Mouse (Mus musculus): ENCODE results near the gene Ccdc87. TPM values are rescaled to one million over a fixed set of nuclear protein-coding genes. Genes with fewer than 3 reads are reported as not detected.
"Not testable (repeated sequence)": the region's sequence is repeated elsewhere in the genome, so short reads cannot be mapped to it uniquely, and the experiment has no call there.

The Ccdc87 gene
- polyA plus RNA-seq, 1 experiment from 2014 or later = 0.33 TPM

- Histone ChIP-seq H3K4me3 (no peak overlapping the region), H3K27ac (no peak overlapping the region), H3K27me3 (ENCODE audit: insufficient read depth, poor library complexity, severe bottlenecking) (peaks cover 17% of the 10 kb centered on the region), H3K9me3 (no peaks in the 10 kb centered on the region), H3K36me3 (no peaks in the 10 kb centered on the region), H3K4me1 (replicated peaks) (0 out of 2 replicates have a peak, but pooled peaks cover 3% of the 10 kb centered on the region)
- no peak for DNase-seq (ENCODE audit: low spot score)
- WGBS = 77% methylated on average over 2 of the region's 2 CpGs
Observed at GRCm38 (mm10) chr19:4845846-4846245, 6.7 kb downstream of the Ccdc87 start.

GRCm38 (mm10) chr19:4847490-4847889, 8.3 kb downstream of the Ccdc87 start:
- 40% methylated on average over 7 of the region's 7 CpGs for WGBS
- Histone ChIP-seq H3K27me3 (ENCODE audit: insufficient read depth, poor library complexity, severe bottlenecking) (peaks cover under 1% of the 10 kb centered on the region; the same call in 1 of the 2 replicates), H3K4me3 (no peak overlapping the region), H3K9me3 (no peaks in the 10 kb centered on the region), H3K36me3 (no peaks in the 10 kb centered on the region), H3K27ac (no peak overlapping the region), H3K4me1 (replicated peaks) (0 out of 2 replicates have a peak, but pooled peaks cover 3% of the 10 kb centered on the region)
- DNase-seq (ENCODE audit: low spot score) = no peak

GRCm38 (mm10) chr19:4849800-4850199, 10.6 kb downstream of the Ccdc87 start:
- 53% methylated on average over 4 of the region's 4 CpGs for WGBS
- H3K27ac ChIP-seq = no peak overlapping the region

DNA sequence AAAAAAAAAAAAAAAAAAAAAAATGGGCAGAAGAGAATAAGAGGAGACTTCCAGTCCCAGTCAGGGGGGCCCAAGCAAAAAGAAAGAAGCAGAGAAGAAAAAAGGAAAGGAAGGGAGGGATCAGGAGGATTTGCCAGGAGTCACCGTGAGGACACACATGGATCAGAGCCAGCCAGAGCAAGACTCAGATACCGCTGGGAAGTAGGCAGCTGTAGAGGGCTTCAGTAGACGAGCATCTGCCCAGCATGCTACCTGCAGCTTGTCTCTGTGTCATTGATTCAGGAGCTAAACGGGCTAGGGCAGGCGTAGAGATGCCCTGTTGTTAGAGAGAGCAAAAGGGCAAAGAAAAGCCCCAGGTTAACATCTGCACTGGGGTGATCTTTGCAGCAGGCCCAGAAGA, 11.1 kb downstream of the Ccdc87 start:
- WGBS = 48% methylated on average over 5 of the region's 5 CpGs
- Histone ChIP-seq H3K27ac (no peak overlapping the region), H3K9me3 (no peaks in the 10 kb centered on the region), H3K4me3 (no peak overlapping the region), H3K27me3 (ENCODE audit: insufficient read depth, poor library complexity, severe bottlenecking) (no peaks in the 10 kb centered on the region; the same call in 1 of the 2 replicates), H3K4me1 (replicated peaks) (peaks cover 13% of the 10 kb centered on the region), H3K36me3 (no peaks in the 10 kb centered on the region)
- no peak for DNase-seq (ENCODE audit: low spot score)

More at GRCm38 (mm10) chr19:4849800-4850199, 10.6 kb downstream of the Ccdc87 start:
- Histone ChIP-seq H3K4me3 (no peak overlapping the region), H3K27me3 (ENCODE audit: insufficient read depth, poor library complexity, severe bottlenecking) (no peaks in the 10 kb centered on the region; the same call in 1 of the 2 replicates), H3K4me1 (replicated peaks) (peaks cover 9% of the 10 kb centered on the region), H3K9me3 (no peaks in the 10 kb centered on the region), H3K36me3 (no peaks in the 10 kb centered on the region)
- no peak for DNase-seq (ENCODE audit: low spot score)

DNA sequence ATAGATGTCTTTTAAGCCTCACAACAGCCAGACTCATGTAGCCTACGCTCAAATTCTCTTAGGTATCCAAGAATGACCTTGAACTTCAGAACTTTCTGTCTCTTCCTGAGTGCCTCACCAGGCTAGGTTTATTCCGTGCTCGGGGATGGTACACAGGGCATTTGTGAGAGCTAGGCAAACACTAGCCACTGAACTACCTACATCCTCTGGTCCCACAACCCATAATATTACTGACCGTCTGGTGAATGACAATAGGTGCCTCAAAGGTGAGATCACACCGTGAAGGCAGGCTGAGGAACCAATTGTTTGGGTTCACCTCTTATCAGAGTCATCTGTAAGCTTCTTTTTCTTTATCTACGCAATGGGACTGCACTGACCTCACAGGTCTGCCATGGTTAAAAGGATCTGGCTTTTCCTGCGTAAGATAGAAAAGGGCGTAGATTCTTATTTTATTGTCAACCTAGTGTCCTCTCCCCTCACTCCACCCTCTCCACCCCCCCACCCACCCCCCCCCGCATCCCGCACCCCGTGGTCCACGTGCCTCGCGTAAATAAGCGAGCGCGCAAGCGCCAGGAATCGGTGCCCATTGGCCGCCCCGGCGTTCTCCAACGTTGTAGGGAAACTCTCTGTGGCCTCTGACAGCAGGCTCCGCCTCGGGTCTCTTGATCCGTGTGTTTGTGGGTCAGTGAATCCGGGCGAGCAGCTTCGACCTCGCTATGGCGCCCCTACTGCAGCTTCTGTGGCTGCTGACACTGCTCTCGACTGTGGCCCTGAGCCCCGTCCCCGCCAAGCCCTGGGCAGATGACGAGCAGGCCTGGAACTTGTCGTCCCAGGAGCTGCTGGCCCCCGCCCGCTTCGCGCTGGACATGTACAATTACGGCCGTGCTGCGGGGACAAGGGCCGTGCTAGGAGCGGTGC, 15.6 kb downstream of the Ccdc87 start, which contains the start of gene Ctsf:
Ctsf (plus strand) TSS at position 579 of the 918 bp plus-strand sequence.
- peak; percentile 89 for DNase-seq (ENCODE audit: low spot score)
- 4% methylated on average over 45 of the region's 45 CpGs for WGBS

DNA sequence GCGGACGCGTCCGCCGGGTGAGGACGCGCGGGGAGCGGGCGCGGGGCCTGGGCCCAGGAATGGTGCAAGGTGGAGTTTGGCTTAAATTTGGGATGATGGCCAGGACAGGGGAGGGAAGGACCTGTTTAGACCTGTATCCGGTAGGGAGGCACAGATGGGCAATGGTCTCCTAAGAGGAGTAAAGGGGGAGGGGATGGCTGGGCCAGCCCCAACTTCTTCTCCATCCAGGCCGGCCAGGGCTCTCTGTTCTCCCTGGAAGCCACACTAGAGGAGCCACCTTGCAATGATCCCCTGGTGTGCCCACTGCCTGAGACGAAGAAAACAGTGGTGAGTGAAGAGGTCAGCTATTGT, 16.3 kb downstream of the Ccdc87 start:
- Histone ChIP-seq H3K9me3 (no peaks in the 10 kb centered on the region), H3K36me3 (peaks cover 18% of the 10 kb centered on the region), H3K27me3 (ENCODE audit: insufficient read depth, poor library complexity, severe bottlenecking) (peaks cover 8% of the 10 kb centered on the region; the same call in 1 of the 2 replicates), H3K4me3 (peak overlapping the region; percentile 70), H3K4me1 (replicated peaks) (peaks cover 22% of the 10 kb centered on the region), H3K27ac (peak overlapping the region; percentile 85)
- 2% methylated on average over 14 of the region's 14 CpGs for WGBS
- no peak for DNase-seq (ENCODE audit: low spot score)

More for the DNA sequence above, 15.6 kb downstream of the Ccdc87 start, which contains the start of gene Ctsf:
- H3K9me3 ChIP-seq = no peaks in the 10 kb centered on the region
- peaks cover 8% of the 10 kb centered on the region; the same call in 1 of the 2 replicates for H3K27me3 ChIP-seq (ENCODE audit: insufficient read depth, poor library complexity, severe bottlenecking)
- H3K4me3 ChIP-seq = peak within 1 kb of the TSS; percentile 70
- H3K36me3 ChIP-seq = peaks cover 14% of the 10 kb centered on the region
- H3K27ac ChIP-seq = peak within 1 kb of the TSS; percentile 85
- H3K4me1 ChIP-seq (replicated peaks) = peaks cover 24% of the 10 kb centered on the region

DNA sequence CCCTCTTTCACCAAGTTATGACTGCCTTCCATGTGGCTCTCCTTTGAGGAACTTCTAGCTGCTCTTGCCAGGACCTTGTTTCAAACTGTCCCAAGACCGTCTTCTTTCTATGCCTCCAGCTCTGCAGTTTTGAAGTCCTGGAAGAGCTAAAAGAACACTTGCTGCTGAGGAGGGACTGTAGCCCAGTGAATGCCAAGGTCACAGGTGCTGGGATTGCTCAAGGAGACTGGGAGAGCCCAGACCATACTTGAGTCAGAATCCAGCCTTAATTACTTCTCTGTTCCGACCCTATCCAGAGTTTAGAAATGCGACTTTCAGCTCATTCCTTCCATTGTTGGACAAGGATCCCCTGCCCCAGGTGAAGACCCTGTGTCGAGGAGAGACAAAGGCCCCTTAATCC, 16.8 kb downstream of the Ccdc87 start:
- H3K9me3 ChIP-seq = no peaks in the 10 kb centered on the region
- 75% methylated on average over 4 of the region's 4 CpGs for WGBS
- DNase-seq (ENCODE audit: low spot score) = no peak
- H3K27me3 ChIP-seq (ENCODE audit: insufficient read depth, poor library complexity, severe bottlenecking) = peaks cover 8% of the 10 kb centered on the region; the same call in 1 of the 2 replicates
- peaks cover 21% of the 10 kb centered on the region for H3K4me1 ChIP-seq (replicated peaks)
- peak overlapping the region; percentile 70 for H3K4me3 ChIP-seq
- H3K27ac ChIP-seq = no peak overlapping the region
- peaks cover 20% of the 10 kb centered on the region for H3K36me3 ChIP-seq

GRCm38 (mm10) chr19:4859081-4859480, 19.9 kb downstream of the Ccdc87 start:
- H3K27me3 ChIP-seq (ENCODE audit: insufficient read depth, poor library complexity, severe bottlenecking) = peaks cover 8% of the 10 kb centered on the region; the same call in 1 of the 2 replicates
- WGBS = 80% methylated on average over 6 of the region's 6 CpGs
- H3K36me3 ChIP-seq = peaks cover 27% of the 10 kb centered on the region
- no peaks in the 10 kb centered on the region for H3K9me3 ChIP-seq
- peaks cover 21% of the 10 kb centered on the region for H3K4me1 ChIP-seq (replicated peaks)
- H3K27ac ChIP-seq = no peak overlapping the region
- no peak for DNase-seq (ENCODE audit: low spot score)
- H3K4me3 ChIP-seq = no peak overlapping the region

GRCm38 (mm10) chr19:4863048-4863447, 23.9 kb downstream of the Ccdc87 start:
- H3K9me3 ChIP-seq = no peaks in the 10 kb centered on the region
- peaks cover 12% of the 10 kb centered on the region for H3K4me1 ChIP-seq (replicated peaks)
- 71% methylated on average over 6 of the region's 6 CpGs for WGBS
- H3K27me3 ChIP-seq (ENCODE audit: insufficient read depth, poor library complexity, severe bottlenecking) = peaks cover 16% of the 10 kb centered on the region
- DNase-seq (ENCODE audit: low spot score) = peak; percentile 20
- no peak overlapping the region for H3K27ac ChIP-seq
- H3K4me3 ChIP-seq = no peak overlapping the region
- H3K36me3 ChIP-seq = peaks cover 22% of the 10 kb centered on the region

DNA sequence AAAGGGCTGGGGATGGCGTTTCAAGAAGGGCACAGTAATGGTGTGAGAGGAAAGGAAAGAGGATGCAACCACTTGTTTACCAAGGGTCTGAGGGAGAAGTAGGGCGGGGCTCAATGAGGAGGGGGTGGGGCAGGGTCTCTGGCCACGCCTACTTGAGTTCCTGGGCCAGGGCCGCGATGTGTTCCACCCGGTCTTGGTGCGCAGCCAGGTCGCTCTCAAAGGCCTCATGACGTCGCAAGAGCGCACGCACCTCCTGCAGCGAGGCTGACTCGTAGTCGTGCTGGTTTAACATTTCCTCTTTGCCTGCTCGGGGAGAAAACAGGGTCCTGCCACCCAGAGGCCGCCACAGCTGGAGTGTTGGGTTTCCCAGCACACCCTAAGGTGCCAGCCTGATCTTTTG, 26.0 kb downstream of the Ccdc87 start:
- H3K4me1 ChIP-seq (replicated peaks) = peaks cover 13% of the 10 kb centered on the region
- H3K36me3 ChIP-seq = peaks cover 12% of the 10 kb centered on the region; the same call in 1 of the 2 replicates
- peak overlapping the region; percentile 23; the same call in 1 of the 2 replicates for H3K4me3 ChIP-seq
- WGBS = 8% methylated on average over 17 of the region's 17 CpGs
- no peaks in the 10 kb centered on the region for H3K9me3 ChIP-seq
- H3K27me3 ChIP-seq (ENCODE audit: insufficient read depth, poor library complexity, severe bottlenecking) = peaks cover 16% of the 10 kb centered on the region
- no peak for DNase-seq (ENCODE audit: low spot score)
- no peak overlapping the region for H3K27ac ChIP-seq

GRCm38 (mm10) chr19:4874613-4875012, 35.4 kb downstream of the Ccdc87 start:
- peaks cover 12% of the 10 kb centered on the region for H3K27me3 ChIP-seq (ENCODE audit: insufficient read depth, poor library complexity, severe bottlenecking)
- H3K4me1 ChIP-seq (replicated peaks) = peaks cover 34% of the 10 kb centered on the region
- H3K9me3 ChIP-seq; H3K4me3 ChIP-seq; H3K27ac ChIP-seq; DNase-seq (ENCODE audit: low spot score); H3K36me3 ChIP-seq: not testable (repeated sequence)
- 84% methylated on average over 1 of the region's 1 CpGs for WGBS

DNA sequence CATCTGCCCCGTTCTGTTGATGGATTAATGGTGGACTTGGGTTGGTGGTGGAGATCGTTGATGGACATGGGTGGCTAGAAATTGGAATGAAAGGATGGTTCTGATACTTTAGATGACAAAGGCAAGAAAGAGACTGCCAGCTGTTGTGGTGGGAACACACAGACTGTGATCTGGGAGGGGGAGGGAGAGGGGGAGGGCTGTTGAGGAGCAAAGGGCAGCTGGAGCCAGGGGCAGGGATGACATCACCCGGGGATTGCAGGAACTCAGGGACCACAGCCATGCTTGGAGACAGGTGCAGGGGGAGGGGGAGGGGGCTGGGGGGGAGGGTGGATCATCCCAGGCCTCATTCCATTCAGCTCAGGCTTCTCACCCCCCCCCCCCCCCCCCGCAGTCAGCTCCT, 37.1 kb downstream of the Ccdc87 start:
- 73% methylated on average over 3 of the region's 4 CpGs for WGBS
- Histone ChIP-seq H3K27me3 (ENCODE audit: insufficient read depth, poor library complexity, severe bottlenecking) (peaks cover 12% of the 10 kb centered on the region), H3K4me1 (replicated peaks) (peaks cover 38% of the 10 kb centered on the region), H3K9me3 (no peaks in the 10 kb centered on the region), H3K27ac (no peak overlapping the region), H3K36me3 (no peaks in the 10 kb centered on the region), H3K4me3 (no peak overlapping the region)
- no peak for DNase-seq (ENCODE audit: low spot score)

GRCm38 (mm10) chr19:4876755-4877154, 37.6 kb downstream of the Ccdc87 start:
- Histone ChIP-seq H3K36me3 (no peaks in the 10 kb centered on the region), H3K4me3 (peak overlapping the region; percentile 95; the same call in 1 of the 2 replicates), H3K4me1 (replicated peaks) (peaks cover 38% of the 10 kb centered on the region), H3K27ac (peak overlapping the region; percentile 88), H3K27me3 (ENCODE audit: insufficient read depth, poor library complexity, severe bottlenecking) (peaks cover 12% of the 10 kb centered on the region), H3K9me3 (no peaks in the 10 kb centered on the region)
- DNase-seq (ENCODE audit: low spot score) = no peak
- 62% methylated on average over 3 of the region's 3 CpGs for WGBS

Measured in hindbrain, embryonic 10.5 days (tissue).